Mouse (Mus musculus) lung, postnatal 0 days (tissue): ENCODE measurements around the gene Dst.

ENCODE experiments used
- CTCF ChIP-seq: IDR thresholded peaks from 2 replicates; pipeline ENCODE4 v1.5.1; 2016; ENCODE audit warnings: antibody characterized with exemption, mild to moderate bottlenecking
- EP300 ChIP-seq: IDR thresholded peaks from 2 replicates; pipeline ENCODE4 v1.6.1; 2016; ENCODE audit warnings: antibody characterized with exemption, mild to moderate bottlenecking, control low read depth

DNA sequence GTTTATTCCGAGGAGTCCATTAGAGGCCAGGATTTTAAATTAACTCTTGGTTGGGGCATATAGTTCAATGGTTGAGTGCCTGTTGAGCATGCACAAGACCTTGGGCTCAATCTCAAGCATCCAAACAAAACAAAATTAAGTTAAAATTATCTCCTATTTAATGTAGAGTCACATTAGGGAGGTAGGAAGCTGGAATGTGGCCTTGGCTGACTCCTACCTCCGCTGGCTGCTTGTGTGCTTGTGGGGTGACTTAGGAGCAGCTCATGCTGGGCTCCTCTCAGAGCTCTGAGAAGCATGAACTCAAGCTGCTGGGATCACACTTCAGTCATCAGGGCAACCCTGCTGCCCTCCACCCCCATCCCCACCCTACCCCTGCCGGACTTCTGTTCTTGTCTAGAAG lies 181.0 kb downstream of the Dst start:
- TF ChIP-seq EP300: no peak
- no peak for TF ChIP-seq CTCF
